Mouse (Mus musculus) spleen, adult 2 months (tissue): ENCODE results near the gene Gm5105.

Source experiments
- CTCF ChIP-seq: fragments of 200-500 bp; IDR thresholded peaks from 2 replicates; pipeline ENCODE4 v1.5.1; 2011; ENCODE audit warnings: mild to moderate bottlenecking, inconsistent platforms; ENCODE audit not compliant: insufficient read depth, insufficient read length, insufficient replicate concordance; ENCODE audit errors: extremely low read depth
- POLR2A ChIP-seq: fragments of 200-500 bp; IDR thresholded peaks from 2 replicates; pipeline ENCODE4 v1.6.1; 2011; ENCODE audit warnings: low read depth, low read length, inconsistent platforms

GRCm38 (mm10) chr3:138105056-138105455 is 37.9 kb upstream of the Gm5105 start:
- TF ChIP-seq CTCF (no peak), POLR2A (no peak)
